In genomic region chr14:48352825-48353224, GRCm38 (mm10) we compare ENCODE assay signal across 16 mouse cellular contexts.
"Had no signal": no experiment of that assay in that cellular context is flagged by ENCODE, and none has a peak within 500 bp of the region (broad histone marks: within the 10 kb centered on the region; RNA-seq: fewer than 3 reads in every experiment).

No protein-coding gene starts in this region.

- H3K27ac ChIP-seq: lung, embryonic 15.5 days; macrophage; midbrain, embryonic 13.5 days; midbrain, embryonic 15.5 days; neural tube, embryonic 12.5 days had no signal

- H3K4me3 ChIP-seq: lung, embryonic 15.5 days; megakaryocyte, embryonic 14.5 days; midbrain, embryonic 13.5 days; midbrain, embryonic 15.5 days; neural tube, embryonic 12.5 days had no signal

- DNase-seq: liver, postnatal 0 days; lung, adult 2 months; lung, postnatal 14 days; lung, postnatal 36 days; right cerebral cortex, postnatal 14 days; thymus, adult 18-20 months; thymus, postnatal 14 days; thymus, postnatal 36 days had no signal

- H3K36me3 ChIP-seq: lung, embryonic 15.5 days; midbrain, embryonic 13.5 days; midbrain, embryonic 15.5 days; neural tube, embryonic 12.5 days had no signal

- H3K4me1 ChIP-seq: lung, embryonic 15.5 days; megakaryocyte, embryonic 14.5 days had no signal

- H3K27me3 ChIP-seq: lung, embryonic 15.5 days; megakaryocyte, embryonic 14.5 days; midbrain, embryonic 13.5 days; midbrain, embryonic 15.5 days; neural tube, embryonic 12.5 days had no signal

- H3K4me2 ChIP-seq: lung, embryonic 15.5 days; midbrain, embryonic 11.5 days; midbrain, embryonic 13.5 days; midbrain, embryonic 15.5 days; neural tube, embryonic 12.5 days had no signal

- ATAC-seq: liver, postnatal 0 days; lung, postnatal 0 days; midbrain, embryonic 13.5 days; midbrain, embryonic 15.5 days had no signal

- H3K9ac ChIP-seq: liver, postnatal 0 days; lung, embryonic 15.5 days; midbrain, embryonic 13.5 days; midbrain, embryonic 15.5 days; neural tube, embryonic 12.5 days had no signal

- H3K9me3 ChIP-seq: lung, embryonic 15.5 days; megakaryocyte, embryonic 14.5 days; midbrain, embryonic 13.5 days; midbrain, embryonic 15.5 days; neural tube, embryonic 12.5 days had no signal
